Mouse (Mus musculus): ENCODE measurements at regions not wholly inside any gene's neighbourhood (a gene's known extent, or its start where the extent isn't known, plus 50 kb on each side); places are given as distances from the start of the nearest gene placed in this dataset.

- DNase-seq: no peak
Measured at GRCm38 (mm10) chr2:28287210-28287860, 94.5 kb downstream of the Olfm1 start.

DNA sequence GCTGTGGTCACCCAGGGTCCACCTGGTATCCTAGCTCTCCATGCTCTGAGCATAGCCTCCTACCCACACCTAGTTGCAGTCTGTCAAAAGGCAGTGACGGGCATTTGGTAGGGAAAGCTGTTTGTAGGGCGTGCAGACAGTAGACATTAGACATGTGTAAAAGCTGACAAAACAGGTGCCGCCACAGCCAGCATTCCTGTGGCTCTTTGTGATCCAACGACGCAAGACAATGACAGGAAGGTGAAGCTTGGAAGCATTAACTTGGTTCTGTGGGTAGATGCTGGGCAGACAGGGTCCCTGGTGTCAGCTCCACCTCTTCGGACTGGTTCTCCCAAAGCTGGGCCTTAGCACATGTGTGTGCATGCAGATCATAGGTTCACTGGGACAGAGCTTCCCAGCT, 96.5 kb downstream of the Olfm1 start:
- DNase-seq: no peak

DNA sequence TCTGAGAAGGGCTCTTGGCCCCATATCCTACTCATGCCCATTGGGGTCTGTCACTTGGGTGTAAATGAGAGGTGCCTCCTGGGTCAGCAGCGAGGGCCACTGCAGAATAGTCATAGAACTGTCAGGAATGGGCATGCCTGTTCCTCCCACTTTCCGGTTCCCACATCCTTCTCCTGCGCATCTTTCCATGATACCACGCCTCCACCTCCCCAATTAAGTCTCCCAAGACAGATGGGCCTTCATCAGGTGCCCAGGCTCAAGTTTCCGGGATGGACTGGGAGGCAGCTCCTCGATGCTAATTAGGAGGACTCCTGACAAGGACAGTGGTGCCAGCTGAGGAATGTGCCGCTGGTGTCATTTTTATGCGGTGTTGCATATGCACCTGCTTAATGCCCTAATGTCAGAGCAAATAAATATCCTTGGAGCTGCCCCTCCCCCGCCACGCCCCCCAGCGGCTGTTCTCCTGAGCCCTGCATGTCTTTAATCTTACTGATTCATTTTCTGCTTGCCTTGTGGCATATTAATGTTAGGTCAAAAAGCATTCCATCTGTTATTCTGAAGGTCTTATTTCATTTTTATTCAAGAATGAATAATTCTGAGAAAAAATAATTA, 97.2 kb downstream of the Olfm1 start:
- DNase-seq: peak in 1 of 2 experiments; percentile 39

GRCm38 (mm10) chr2:28294509-28294908, 101.7 kb downstream of the Olfm1 start:
- no peak for DNase-seq

DNA sequence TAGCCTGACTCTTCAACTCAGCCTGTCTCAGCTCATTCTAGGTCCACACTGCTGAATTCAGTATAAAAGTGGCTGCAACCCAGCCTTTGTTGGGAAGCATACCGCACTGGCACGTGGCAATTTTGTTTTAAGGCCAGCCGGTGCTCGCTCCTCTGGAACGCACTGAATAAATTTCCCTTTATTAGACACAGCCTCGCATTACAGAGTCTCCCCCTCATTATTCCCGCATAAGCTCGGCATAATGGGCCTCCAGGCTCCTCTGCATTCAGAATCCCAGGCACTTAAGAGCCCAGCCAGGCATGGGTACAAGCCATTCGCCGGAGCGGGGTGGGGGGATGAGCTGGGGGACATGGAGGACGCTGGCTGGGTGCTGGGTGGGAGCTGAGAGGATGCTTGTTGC, 103.4 kb downstream of the Olfm1 start:
- DNase-seq: no peak

- DNase-seq: no peak
Measured at GRCm38 (mm10) chr2:28298738-28299137, 105.9 kb downstream of the Olfm1 start.

GRCm38 (mm10) chr2:28299346-28299745, 106.6 kb downstream of the Olfm1 start:
- no peak for DNase-seq

GRCm38 (mm10) chr2:28301313-28301712, 108.5 kb downstream of the Olfm1 start:
- DNase-seq: no peak

- DNase-seq: no peak
Measured at GRCm38 (mm10) chr2:28303936-28304335, 111.1 kb downstream of the Olfm1 start.

GRCm38 (mm10) chr2:28304712-28305111, 111.9 kb downstream of the Olfm1 start:
- peak; percentile 52 to 62 for DNase-seq

- peak in 1 of 2 experiments; percentile 27 for DNase-seq
Measured at GRCm38 (mm10) chr2:28309122-28309521, 116.3 kb downstream of the Olfm1 start.

DNA sequence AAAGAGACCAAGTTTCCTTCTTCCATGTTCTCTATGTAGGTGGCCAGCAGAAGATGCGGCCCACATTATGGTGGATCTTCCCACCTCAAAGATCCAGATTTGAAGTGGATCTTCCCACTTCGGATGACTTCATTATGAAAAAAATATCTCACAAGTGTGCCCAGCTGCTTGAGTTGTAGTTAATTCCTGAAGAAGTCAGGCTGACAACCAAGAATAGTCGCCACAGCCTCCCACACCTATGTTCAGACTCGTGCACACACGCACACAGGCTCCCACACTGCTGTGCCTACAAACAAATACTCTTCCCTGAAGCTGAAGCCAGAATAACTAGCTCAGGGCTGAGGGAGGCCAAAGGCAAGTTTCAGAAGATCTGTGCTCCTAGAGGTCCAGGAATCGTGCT, 119.4 kb downstream of the Olfm1 start:
- no peak for DNase-seq

DNA sequence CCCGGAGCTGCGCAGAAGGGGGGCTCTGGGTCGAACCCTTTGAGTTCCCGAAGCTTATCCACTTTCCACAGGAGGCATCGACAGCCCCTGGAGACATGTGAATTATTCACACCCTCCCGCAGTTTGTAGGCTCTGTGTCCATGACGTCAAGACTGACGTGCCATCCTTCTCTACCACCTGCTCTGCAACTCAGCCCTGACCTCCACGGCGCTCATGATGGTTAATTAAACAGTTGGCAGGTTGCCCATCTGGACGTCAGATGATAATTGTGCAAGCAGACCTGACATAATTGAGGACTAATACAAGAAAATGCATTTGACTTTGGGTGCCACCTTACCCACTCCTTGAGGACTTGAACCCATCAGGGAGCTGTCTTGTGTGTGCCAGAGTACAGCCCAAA, 121.1 kb upstream of the Ppp1r26 start:
- peak; percentile 60 to 63 for DNase-seq

- peak in 1 of 2 experiments; percentile 14 for DNase-seq
Measured at GRCm38 (mm10) chr2:28326056-28326455, 120.5 kb upstream of the Ppp1r26 start.

- peak; percentile 68 to 77 for DNase-seq
Measured at GRCm38 (mm10) chr2:28326682-28327081, 119.9 kb upstream of the Ppp1r26 start.

DNA sequence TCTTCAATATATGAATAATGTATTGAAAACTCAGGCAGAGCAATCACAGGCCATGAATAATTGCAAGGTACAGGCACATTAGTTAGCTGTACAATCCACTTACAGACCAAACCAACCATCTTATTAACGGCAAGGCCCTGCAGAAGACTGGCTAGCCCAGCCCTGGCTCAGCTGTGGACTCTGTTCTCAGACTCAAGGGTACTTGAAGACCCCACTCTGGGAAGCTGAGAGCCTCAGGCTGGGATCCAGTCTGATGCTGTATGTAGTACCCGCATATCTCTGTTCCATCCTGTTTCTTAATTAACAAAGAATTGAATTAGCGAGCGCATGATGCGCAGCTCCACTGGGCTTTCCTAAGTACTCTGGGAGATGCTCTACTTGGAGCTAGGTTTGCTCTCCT, 117.5 kb upstream of the Ppp1r26 start:
- DNase-seq: no peak

- DNase-seq: no peak
Measured at GRCm38 (mm10) chr2:28335141-28335789, 111.3 kb upstream of the Ppp1r26 start.

DNA sequence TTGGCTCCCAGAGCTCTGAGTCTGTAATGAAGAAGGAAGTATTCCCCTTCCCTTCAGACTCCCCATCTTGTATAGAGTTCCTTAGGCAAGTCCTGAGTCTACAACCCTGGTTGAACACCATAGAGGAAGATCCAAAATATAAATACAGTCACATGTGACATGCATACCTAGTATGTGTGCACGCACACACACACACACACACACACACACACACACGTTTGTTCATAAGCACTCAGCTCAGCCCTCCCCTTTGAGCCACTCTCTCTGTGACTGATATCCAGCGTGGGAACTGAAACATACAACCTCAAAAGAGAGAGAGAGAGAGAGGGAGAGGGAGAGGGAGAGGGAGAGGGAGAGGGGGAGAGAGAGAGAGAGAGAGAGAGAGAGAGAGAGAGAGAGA, 110.8 kb upstream of the Ppp1r26 start:
- no peak for DNase-seq

DNA sequence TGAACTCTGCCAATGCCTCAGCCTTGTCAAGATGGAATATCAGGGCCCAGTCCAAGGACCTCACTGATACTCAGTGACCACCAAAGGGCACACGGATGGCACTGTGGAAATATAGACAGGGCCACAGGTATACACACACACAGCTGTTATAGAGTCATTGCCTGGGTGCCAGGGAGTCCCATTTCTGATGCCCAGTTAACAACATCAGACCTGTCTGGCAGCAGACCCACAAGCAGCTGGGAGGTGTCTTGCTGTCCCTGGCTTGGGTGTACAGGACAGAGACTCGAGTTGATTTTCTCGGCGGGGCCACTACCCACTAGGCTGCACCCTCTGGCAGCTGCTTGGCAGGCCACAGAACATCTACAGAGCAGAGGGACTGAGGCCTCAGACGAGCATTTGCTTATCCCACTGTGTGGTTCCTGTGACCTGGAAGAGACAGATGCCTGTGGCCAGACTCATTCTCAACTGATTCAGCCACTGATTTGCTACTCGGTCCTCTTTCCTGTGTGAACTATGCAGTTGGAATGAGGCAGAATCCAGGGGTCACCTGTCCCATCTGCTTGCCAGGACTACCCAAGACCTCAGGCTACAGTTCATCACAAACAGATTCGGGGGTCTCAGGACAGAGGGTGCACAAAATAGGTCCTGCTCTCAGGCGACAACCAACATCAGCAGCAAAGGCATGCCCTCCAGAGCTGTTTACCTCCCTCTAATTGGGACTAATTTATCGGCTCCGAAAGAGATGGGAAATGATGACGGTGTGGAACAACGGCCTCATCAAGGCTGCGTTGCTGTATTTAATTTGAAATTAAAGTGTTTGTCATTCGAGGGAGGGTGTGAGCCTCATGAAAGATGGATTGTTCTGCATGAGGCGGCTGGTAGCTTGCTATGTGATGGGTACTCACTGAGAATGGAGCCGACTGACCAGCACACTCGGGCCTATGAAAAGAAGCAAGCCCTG, 110.0 kb upstream of the Ppp1r26 start:
- no peak for DNase-seq

- DNase-seq: no peak
Measured at GRCm38 (mm10) chr2:28337561-28337960, 109.0 kb upstream of the Ppp1r26 start.

GRCm38 (mm10) chr2:28341304-28341703, 105.3 kb upstream of the Ppp1r26 start:
- DNase-seq: no peak

DNA sequence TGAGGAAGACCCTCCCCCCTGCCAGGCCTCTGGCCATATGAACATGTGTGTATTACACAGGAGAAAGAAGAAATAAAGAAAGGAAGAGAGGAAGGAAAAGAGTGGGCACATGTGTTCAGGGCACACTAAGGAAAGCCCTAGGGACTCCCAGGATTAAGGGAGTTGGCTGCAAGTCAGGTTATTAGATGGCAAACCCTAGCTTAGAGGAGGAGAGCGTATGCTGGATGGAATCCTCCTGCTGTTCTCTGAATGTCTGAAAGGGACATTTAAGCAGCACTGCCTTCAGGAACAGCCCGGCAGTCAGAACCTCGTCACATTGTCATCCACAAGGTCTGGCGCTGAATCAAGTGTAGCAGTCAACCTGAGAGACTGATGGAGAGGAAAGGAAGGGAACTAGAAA, 98.1 kb upstream of the Ppp1r26 start:
- DNase-seq: no peak

DNA sequence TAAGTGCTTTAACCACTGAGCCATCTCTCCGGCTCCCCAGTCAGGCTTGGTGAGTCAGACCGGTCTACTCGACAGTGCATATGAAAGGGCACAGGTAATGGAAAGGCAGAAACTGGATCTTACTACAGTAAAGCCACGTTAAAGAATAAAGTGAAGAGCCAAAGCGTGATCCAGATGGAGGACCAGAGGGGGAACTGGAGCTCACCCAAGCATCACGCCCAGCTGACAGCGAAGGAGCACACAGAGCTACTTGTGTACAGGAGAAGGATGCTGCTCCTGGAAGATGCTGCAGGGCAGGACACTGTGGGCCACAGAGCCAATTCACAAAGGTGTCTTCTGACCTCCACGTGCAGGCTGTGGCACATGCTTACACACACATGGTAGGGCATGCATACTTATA, 96.7 kb upstream of the Ppp1r26 start:
- DNase-seq: no peak
